Mouse (Mus musculus): ENCODE data around the gene Psmb11. TPM values are rescaled to one million over a fixed set of nuclear protein-coding genes. Genes with fewer than 3 reads are reported as not detected.
A peak's percentile ranks its signal among the peaks of the same experiment; 100 is the strongest.

Gene Psmb11
- polyA plus RNA-seq, 1 experiment from 2014 or later = not detected

GRCm38 (mm10) chr14:54674317-54674716 is 53.1 kb downstream of the Psmb11 start:
- no peak for ATAC-seq (replicated peaks; ENCODE audit: insufficient number of reproducible peaks, low FRiP score, low TSS enrichment)
- H3K27ac ChIP-seq (ENCODE audit: low read depth, low read length) = no peak overlapping the region
- H3K27me3 ChIP-seq (ENCODE audit: control insufficient read depth, insufficient read depth, low read length) = no peaks in the 10 kb centered on the region
- H3K4me2 ChIP-seq = no peak overlapping the region
- no peaks in the 10 kb centered on the region for H3K4me1 ChIP-seq (ENCODE audit: control insufficient read depth, insufficient read depth, low read length)
- H3K9ac ChIP-seq (ENCODE audit: low read depth, low read length) = no peak overlapping the region
- no peaks in the 10 kb centered on the region for H3K9me3 ChIP-seq (replicated peaks; ENCODE audit: control insufficient read depth, low read length)
- WGBS (ENCODE audit: insufficient replicate concordance) = 71% methylated on average over 2 of the region's 2 CpGs
- H3K4me3 ChIP-seq (ENCODE audit: low read depth, low read length) = no peak overlapping the region
- peaks cover 28% of the 10 kb centered on the region for H3K36me3 ChIP-seq (ENCODE audit: control insufficient read depth, insufficient read depth, low read length)

- H3K4me2 ChIP-seq = no peak overlapping the region
- H3K4me3 ChIP-seq (ENCODE audit: low read depth, low read length) = no peak overlapping the region
- WGBS (ENCODE audit: insufficient replicate concordance) = 89% methylated on average over 5 of the region's 5 CpGs
- H3K27ac ChIP-seq (ENCODE audit: low read depth, low read length) = no peak overlapping the region
- H3K36me3 ChIP-seq (ENCODE audit: control insufficient read depth, insufficient read depth, low read length) = peaks cover 29% of the 10 kb centered on the region
- H3K9ac ChIP-seq (ENCODE audit: low read depth, low read length) = no peak overlapping the region
- no peaks in the 10 kb centered on the region for H3K27me3 ChIP-seq (ENCODE audit: control insufficient read depth, insufficient read depth, low read length)
- ATAC-seq (replicated peaks; ENCODE audit: insufficient number of reproducible peaks, low FRiP score, low TSS enrichment) = no peak; the same call in 1 of the 2 replicates
- no peaks in the 10 kb centered on the region for H3K9me3 ChIP-seq (replicated peaks; ENCODE audit: control insufficient read depth, low read length)
- no peaks in the 10 kb centered on the region for H3K4me1 ChIP-seq (ENCODE audit: control insufficient read depth, insufficient read depth, low read length)
Observed at GRCm38 (mm10) chr14:54676290-54676689, 55.1 kb downstream of the Psmb11 start.

- Histone ChIP-seq H3K27me3 (ENCODE audit: control insufficient read depth, insufficient read depth, low read length) (no peaks in the 10 kb centered on the region), H3K4me2 (no peak overlapping the region), H3K4me1 (ENCODE audit: control insufficient read depth, insufficient read depth, low read length) (no peaks in the 10 kb centered on the region), H3K27ac (ENCODE audit: low read depth, low read length) (no peak overlapping the region), H3K9ac (ENCODE audit: low read depth, low read length) (0 out of 2 replicates have a peak overlapping the region, but pooled peaks have one; percentile 16), H3K4me3 (ENCODE audit: low read depth, low read length) (no peak overlapping the region), H3K36me3 (ENCODE audit: control insufficient read depth, insufficient read depth, low read length) (peaks cover 23% of the 10 kb centered on the region), H3K9me3 (replicated peaks; ENCODE audit: control insufficient read depth, low read length) (no peaks in the 10 kb centered on the region)
- WGBS (ENCODE audit: insufficient replicate concordance) = 86% methylated on average over 16 of the region's 16 CpGs
- no peak for ATAC-seq (replicated peaks; ENCODE audit: insufficient number of reproducible peaks, low FRiP score, low TSS enrichment)
Observed at GRCm38 (mm10) chr14:54678657-54679304, 57.5 kb downstream of the Psmb11 start.

MicroRNAs encoded within 50 kb of the gene (microRNA counts, 519-probe panel; counts per million panel counts)
- microRNA mmu-miR-686 = 32.2 counts per million

Small RNA genes lying within 50 kb of the gene (microRNA-seq; reads per million reads assigned to microRNA genes)
- not detected for gene Mir686 (ENCODE audit: borderline number of aligned reads)
- 0.27 reads per million for gene Mir6948 (ENCODE audit: borderline number of aligned reads)

Other genes with a start within 250 kb of the Psmb11 start
- gene Slc7a7, start 203.7 kb upstream of the Psmb11 start, polyA plus RNA-seq (2014; fragmentation: Nextera tagmentation; extraction: Ambion mirVana) = 8.0 TPM in 2 replicates
- 242 and 250 TPM in 2 replicates for gene Mrpl52, start 194.5 kb upstream of the Psmb11 start, polyA plus RNA-seq (2014; fragmentation: Nextera tagmentation; extraction: Ambion mirVana)
- gene Mmp14, start 189.8 kb upstream of the Psmb11 start, polyA plus RNA-seq (2014; fragmentation: Nextera tagmentation; extraction: Ambion mirVana) = 84.3 and 90.2 TPM in 2 replicates
- 31.8 and 35.2 TPM in 2 replicates for gene Lrp10, start 157.3 kb upstream of the Psmb11 start, polyA plus RNA-seq (2014; fragmentation: Nextera tagmentation; extraction: Ambion mirVana)
- gene Rem2, start 145.3 kb upstream of the Psmb11 start, polyA plus RNA-seq (2014; fragmentation: Nextera tagmentation; extraction: Ambion mirVana) = 2.0 TPM in 2 replicates
- gene Prmt5, start 103.9 kb upstream of the Psmb11 start, polyA plus RNA-seq (2014; fragmentation: Nextera tagmentation; extraction: Ambion mirVana) = 67.8 and 74.4 TPM in 2 replicates
- gene Haus4, start 66.8 kb upstream of the Psmb11 start, polyA plus RNA-seq (2014; fragmentation: Nextera tagmentation; extraction: Ambion mirVana) = 40.1 and 42.8 TPM in 2 replicates
- gene Ajuba, start 43.9 kb upstream of the Psmb11 start, polyA plus RNA-seq (2014; fragmentation: Nextera tagmentation; extraction: Ambion mirVana) = 23.4 and 30.7 TPM in 2 replicates
- gene 4931414P19Rik, start 15.4 kb upstream of the Psmb11 start, polyA plus RNA-seq (2014; fragmentation: Nextera tagmentation; extraction: Ambion mirVana) = 4.4 and 4.5 TPM in 2 replicates
- gene Psmb5, start 3.4 kb upstream of the Psmb11 start, polyA plus RNA-seq (2014; fragmentation: Nextera tagmentation; extraction: Ambion mirVana) = 364 and 386 TPM in 2 replicates
- gene Gm17606, start 19.5 kb downstream of the Psmb11 start, polyA plus RNA-seq (2014; fragmentation: Nextera tagmentation; extraction: Ambion mirVana) = not detected in 2 replicates
- 2.9 and 3.1 TPM in 2 replicates for gene Cdh24, start 19.9 kb downstream of the Psmb11 start, polyA plus RNA-seq (2014; fragmentation: Nextera tagmentation; extraction: Ambion mirVana)
- 56.7 and 60.8 TPM in 2 replicates for gene 1700123O20Rik, start 64.8 kb downstream of the Psmb11 start, polyA plus RNA-seq (2014; fragmentation: Nextera tagmentation; extraction: Ambion mirVana)
- gene Acin1, start 65.5 kb downstream of the Psmb11 start, polyA plus RNA-seq (2014; fragmentation: Nextera tagmentation; extraction: Ambion mirVana) = 72.1 and 96.8 TPM in 2 replicates
- 0.15 and 0.36 TPM in 2 replicates for gene Gm29776, start 77.4 kb downstream of the Psmb11 start, polyA plus RNA-seq (2014; fragmentation: Nextera tagmentation; extraction: Ambion mirVana)
- gene Cebpe, start 90.7 kb downstream of the Psmb11 start, polyA plus RNA-seq (2014; fragmentation: Nextera tagmentation; extraction: Ambion mirVana) = not detected in 2 replicates
- gene Slc7a8, start 160.5 kb downstream of the Psmb11 start, polyA plus RNA-seq (2014; fragmentation: Nextera tagmentation; extraction: Ambion mirVana) = 4.8 and 5.6 TPM in 2 replicates
- not detected in 2 replicates for gene Rnf212b, start 192.7 kb downstream of the Psmb11 start, polyA plus RNA-seq (2014; fragmentation: Nextera tagmentation; extraction: Ambion mirVana)
- gene Homez, start 249.5 kb downstream of the Psmb11 start, polyA plus RNA-seq (2014; fragmentation: Nextera tagmentation; extraction: Ambion mirVana) = 6.5 and 6.7 TPM in 2 replicates